Mouse (Mus musculus): ENCODE measurements around the gene Olfr103.

Olfr103 gene

DNA sequence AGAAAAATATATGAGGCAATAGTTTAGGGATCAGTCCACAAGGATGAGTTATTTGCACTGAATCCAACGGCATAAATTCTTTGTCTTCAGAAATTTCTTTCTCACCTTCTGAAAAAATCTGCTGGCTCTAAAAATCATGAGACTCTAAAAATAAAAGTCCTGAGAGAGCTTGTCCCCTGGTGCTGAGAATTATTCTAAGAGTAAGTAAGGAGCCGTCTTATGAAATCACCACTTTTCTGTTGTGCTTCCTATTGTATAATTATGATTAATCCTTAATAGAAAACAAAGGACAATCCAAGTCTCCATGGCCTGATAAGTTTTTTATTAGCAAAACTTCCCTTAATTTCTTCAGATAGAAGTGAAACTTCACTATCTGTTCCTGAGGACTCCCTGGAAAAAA, at the start of gene Olfr103:
TSS of gene Olfr103 (minus strand) at position 101 of the 400 bp plus-strand sequence.
- no peak for DNase-seq

DNA sequence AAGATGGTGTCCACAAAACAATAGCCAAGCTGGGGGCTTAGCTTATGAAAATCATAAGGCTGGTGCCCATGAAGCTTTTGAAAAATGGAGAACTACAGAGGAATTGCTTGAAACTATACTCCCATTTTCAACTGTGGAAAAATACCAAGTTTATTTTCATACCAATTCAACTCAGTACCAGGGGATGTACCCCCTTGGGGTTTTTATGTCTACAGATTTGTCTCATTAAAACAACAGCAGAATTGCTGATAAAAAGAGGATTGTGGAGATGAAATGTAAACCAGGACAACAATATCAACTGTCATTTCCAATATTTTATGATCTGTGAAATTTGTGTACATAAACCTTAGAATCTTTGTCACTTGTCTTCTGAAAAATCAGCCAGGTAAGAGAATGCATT, 39.2 kb upstream of the Olfr103 start, which contains the start of gene Olfr105-ps:
TSS of gene Olfr105-ps (plus strand) at position 301 of the 400 bp plus-strand sequence.
- DNase-seq = no peak

DNA sequence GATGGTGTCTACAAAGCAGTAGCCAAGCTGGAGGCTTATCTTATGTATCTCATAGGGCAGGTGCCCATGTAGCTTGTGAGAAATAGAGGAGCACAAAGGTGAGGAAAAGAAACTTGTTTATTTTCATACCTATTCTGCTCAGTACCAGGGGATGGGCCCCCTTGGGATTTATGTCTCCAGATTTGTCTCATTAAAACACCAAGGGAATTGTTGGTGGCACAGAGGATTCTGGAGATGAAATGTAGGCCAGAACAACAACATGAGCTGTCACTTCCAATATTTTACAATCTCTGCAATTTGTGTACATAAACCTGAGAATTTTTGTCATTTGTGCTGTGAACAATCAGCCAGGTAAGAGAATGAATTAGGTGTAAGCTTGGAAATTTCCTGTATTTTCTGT, 19.8 kb upstream of the Olfr103 start, which contains the start of gene Olfr104-ps:
TSS of gene Olfr104-ps (plus strand) at position 301 of the 400 bp plus-strand sequence.
- no peak for DNase-seq

DNA sequence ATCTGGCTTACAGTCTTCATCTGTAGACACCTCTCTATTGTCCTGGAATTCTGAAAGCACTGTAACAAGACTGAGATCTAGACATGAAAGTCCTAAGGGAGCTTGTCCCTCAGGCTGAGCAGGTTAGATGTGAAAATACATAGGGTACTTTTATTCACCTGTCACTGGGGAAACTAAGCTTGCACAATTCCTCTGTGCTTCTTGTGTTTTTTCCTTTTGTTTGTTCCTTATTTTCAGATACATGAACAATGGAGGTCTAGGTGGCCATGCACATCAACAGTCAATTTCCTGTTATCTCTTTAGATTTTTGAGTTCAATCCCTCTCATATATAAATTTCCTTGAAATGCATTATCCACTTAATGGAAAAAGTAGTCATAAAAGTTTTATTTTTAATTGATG, 22.5 kb downstream of the Olfr103 start, which contains the start of gene Olfr102:
TSS of gene Olfr102 (minus strand) at position 101 of the 400 bp plus-strand sequence.
- no peak for DNase-seq

GRCm38 (mm10) chr17:37310146-37310699, 29.3 kb downstream of the Olfr103 start:
- DNase-seq = no peak

DNA sequence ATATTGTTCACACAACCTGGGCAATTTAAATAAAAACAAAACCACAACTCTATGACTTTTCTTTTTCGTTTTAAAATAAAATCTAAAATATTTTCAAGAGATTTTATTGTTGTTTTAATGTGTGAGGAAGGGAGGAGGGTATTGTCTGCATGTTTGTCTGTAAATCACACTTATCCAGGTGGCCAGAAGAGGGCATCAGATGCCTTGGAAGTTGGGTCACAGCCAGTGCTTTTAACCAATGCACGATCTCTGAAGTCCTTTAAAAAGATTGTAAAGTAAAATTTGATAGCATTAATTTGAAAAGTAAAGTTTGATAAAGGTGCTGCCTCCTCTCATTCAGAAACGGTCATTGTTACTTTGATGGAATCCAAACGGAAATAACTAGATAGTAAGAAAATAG, 31.0 kb downstream of the Olfr103 start:
- DNase-seq = no peak

GRCm38 (mm10) chr17:37304213-37304612, 35.3 kb downstream of the Olfr103 start, which contains the start of gene Olfr101:
Olfr101 (minus strand) TSS chr17:37304313.
- DNase-seq = no peak
